Mouse (Mus musculus): ENCODE results near the gene Grin2a. TPM values are rescaled to one million over a fixed set of nuclear protein-coding genes. Genes with fewer than 3 reads are reported as not detected.

The Grin2a gene
- total and polyA plus RNA-seq, 3 experiments = not detected

DNA sequence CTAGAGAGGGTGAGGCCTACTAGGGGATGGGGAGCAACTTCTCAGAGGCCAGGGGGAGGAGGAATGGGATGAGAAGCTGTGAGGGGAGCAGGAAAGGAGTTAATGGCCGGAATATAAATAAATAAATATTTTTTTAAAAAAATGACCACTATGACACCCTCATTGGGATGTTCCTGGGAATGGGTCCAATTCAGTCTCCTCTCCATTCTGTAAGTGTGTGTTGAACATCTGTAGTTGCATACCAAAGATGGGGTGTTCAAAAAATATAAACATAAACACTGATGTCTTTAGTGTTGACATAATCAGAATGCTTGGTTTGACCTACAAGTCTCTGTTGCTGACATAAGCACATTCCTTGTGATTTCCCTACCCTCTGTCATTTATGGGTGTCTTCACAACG, 298.2 kb downstream of the Grin2a start:
- no peak for DNase-seq (ENCODE audit: low read depth, low spot score)
- H3K79me2 ChIP-seq (ENCODE audit: control insufficient read depth, insufficient read depth, low read length, poor library complexity) = no peaks in the 10 kb centered on the region
- no peak for TF ChIP-seq ZNF384 (IDR thresholded peaks at IDR 0.05; ENCODE audit: low read depth, low read length)
- no peak for TF ChIP-seq ZC3H11A (IDR thresholded peaks at IDR 0.05; ENCODE audit: low read depth, low read length)
- TF ChIP-seq BHLHE40 (IDR thresholded peaks at IDR 0.05; ENCODE audit: borderline replicate concordance, low read depth, low read length) = no peak
- TF ChIP-seq POLR2AphosphoS2 (IDR thresholded peaks at IDR 0.05; ENCODE audit: low read length) = no peak
- no peak for TF ChIP-seq TCF12 (IDR thresholded peaks at IDR 0.05; ENCODE audit: low read depth, low read length)
- TF ChIP-seq ETS1 (IDR thresholded peaks at IDR 0.05; ENCODE audit: low read depth, low read length) = no peak
- no peak for TF ChIP-seq MEF2A (IDR thresholded peaks at IDR 0.05; ENCODE audit: extremely low read depth, insufficient replicate concordance, low read depth, low read length, poor library complexity, severe bottlenecking)
- no peak overlapping the region for H3K27ac ChIP-seq (ENCODE audit: control insufficient read depth, low read depth, low read length)
- no peak overlapping the region for H3K9ac ChIP-seq (ENCODE audit: control insufficient read depth, low read depth, low read length, poor library complexity, severe bottlenecking)
- H3K4me1 ChIP-seq (ENCODE audit: control insufficient read depth in 1 of 2, insufficient read depth in 2 of 2, low read length in 2 of 2) = no peaks in the 10 kb centered on the region
- H3K27me3 ChIP-seq (ENCODE audit: control insufficient read depth in 1 of 2, insufficient read depth in 2 of 2, low read length in 2 of 2) = no peaks in the 10 kb centered on the region
- no peak overlapping the region for H3K4me3 ChIP-seq (ENCODE audit: control insufficient read depth in 1 of 2, insufficient read depth in 1 of 2, low read depth in 2 of 2, low read length in 2 of 2)
- H3K36me3 ChIP-seq (ENCODE audit: control insufficient read depth in 1 of 2, insufficient read depth in 2 of 2, low read length in 2 of 2) = no peaks in the 10 kb centered on the region
- H3K9me3 ChIP-seq (replicated peaks; ENCODE audit: insufficient read depth, low read length) = no peaks in the 10 kb centered on the region

DNA sequence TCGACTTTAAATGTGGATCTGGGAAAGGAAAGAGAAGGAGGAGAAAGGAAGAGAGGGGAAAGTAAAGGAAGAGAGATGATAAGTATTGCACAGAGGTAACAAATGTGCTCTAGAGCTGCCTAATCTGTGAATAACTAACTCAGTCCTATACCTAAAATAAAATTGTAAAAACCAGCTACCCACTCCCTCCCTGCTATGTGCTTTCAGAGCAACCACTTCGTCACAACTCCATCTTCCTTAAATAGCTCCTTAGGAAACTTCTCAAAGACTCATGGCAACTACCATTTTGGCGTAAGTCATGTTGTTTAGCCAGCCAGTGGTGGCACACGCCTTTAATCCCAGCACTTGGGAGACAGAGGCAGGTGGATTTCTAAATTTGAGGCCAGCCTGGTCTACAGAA, 301.3 kb downstream of the Grin2a start:
- Histone ChIP-seq H3K4me1 (ENCODE audit: control insufficient read depth in 1 of 2, insufficient read depth in 2 of 2, low read length in 2 of 2) (no peaks in the 10 kb centered on the region), H3K9ac (ENCODE audit: control insufficient read depth, low read depth, low read length, poor library complexity, severe bottlenecking) (no peak overlapping the region), H3K27me3 (ENCODE audit: control insufficient read depth in 1 of 2, insufficient read depth in 2 of 2, low read length in 2 of 2) (no peaks in the 10 kb centered on the region), H3K36me3 (ENCODE audit: control insufficient read depth in 1 of 2, insufficient read depth in 2 of 2, low read length in 2 of 2) (no peaks in the 10 kb centered on the region), H3K4me3 (ENCODE audit: control insufficient read depth in 1 of 2, insufficient read depth in 1 of 2, low read depth in 2 of 2, low read length in 2 of 2) (no peak overlapping the region), H3K27ac (ENCODE audit: control insufficient read depth, low read depth, low read length) (no peak overlapping the region), H3K9me3 (replicated peaks; ENCODE audit: insufficient read depth, low read length) (no peaks in the 10 kb centered on the region), H3K79me2 (ENCODE audit: control insufficient read depth, insufficient read depth, low read length, poor library complexity) (no peaks in the 10 kb centered on the region)
- TF ChIP-seq SIN3A (IDR thresholded peaks at IDR 0.05; ENCODE audit: low read length) (no peak), TBP (IDR thresholded peaks at IDR 0.05; ENCODE audit: low read depth, low read length) (no peak), GABPA (IDR thresholded peaks at IDR 0.05; ENCODE audit: low read depth, low read length) (no peak), ZNF384 (IDR thresholded peaks at IDR 0.05; ENCODE audit: low read depth, low read length) (no peak), ZC3H11A (IDR thresholded peaks at IDR 0.05; ENCODE audit: low read depth, low read length) (no peak), ETS1 (IDR thresholded peaks at IDR 0.05; ENCODE audit: low read depth, low read length) (no peak), E2F4 (IDR thresholded peaks at IDR 0.05; ENCODE audit: borderline replicate concordance, low read depth, low read length) (no peak), USF2 (IDR thresholded peaks at IDR 0.05; ENCODE audit: borderline replicate concordance in 1 of 2, insufficient read depth in 1 of 2, low read depth in 1 of 2, low read length in 2 of 2) (no peak), MAZ (IDR thresholded peaks at IDR 0.05; ENCODE audit: low read depth, low read length) (no peak)
- DNase-seq (ENCODE audit: low read depth, low spot score) = no peak

- no peak for DNase-seq (ENCODE audit: low read depth, low spot score)
- Histone ChIP-seq H3K9me3 (replicated peaks; ENCODE audit: insufficient read depth, low read length) (no peaks in the 10 kb centered on the region), H3K4me1 (ENCODE audit: control insufficient read depth in 1 of 2, insufficient read depth in 2 of 2, low read length in 2 of 2) (no peaks in the 10 kb centered on the region), H3K4me3 (ENCODE audit: control insufficient read depth in 1 of 2, insufficient read depth in 1 of 2, low read depth in 2 of 2, low read length in 2 of 2) (no peak overlapping the region), H3K9ac (ENCODE audit: control insufficient read depth, low read depth, low read length, poor library complexity, severe bottlenecking) (no peak overlapping the region), H3K79me2 (ENCODE audit: control insufficient read depth, insufficient read depth, low read length, poor library complexity) (no peaks in the 10 kb centered on the region), H3K27ac (ENCODE audit: control insufficient read depth, low read depth, low read length) (no peak overlapping the region), H3K27me3 (ENCODE audit: control insufficient read depth in 1 of 2, insufficient read depth in 2 of 2, low read length in 2 of 2) (no peaks in the 10 kb centered on the region), H3K36me3 (ENCODE audit: control insufficient read depth in 1 of 2, insufficient read depth in 2 of 2, low read length in 2 of 2) (no peaks in the 10 kb centered on the region)
- no peak for TF ChIP-seq MAFK (IDR thresholded peaks at IDR 0.05; ENCODE audit: borderline replicate concordance, low read depth, low read length)
- TF ChIP-seq HCFC1 (IDR thresholded peaks at IDR 0.05; ENCODE audit: low read depth, low read length) = no peak
- no peak for TF ChIP-seq ETS1 (IDR thresholded peaks at IDR 0.05; ENCODE audit: low read depth, low read length)
- no peak for TF ChIP-seq USF1 (IDR thresholded peaks at IDR 0.05; ENCODE audit: low read depth, low read length)
- TF ChIP-seq ZNF384 (IDR thresholded peaks at IDR 0.05; ENCODE audit: low read depth, low read length) = no peak
- TF ChIP-seq NELFE (IDR thresholded peaks at IDR 0.05; ENCODE audit: low read depth, low read length) = no peak
- TF ChIP-seq ZMIZ1 (IDR thresholded peaks at IDR 0.05; ENCODE audit: low read depth, low read length) = no peak
- no peak for TF ChIP-seq EP300 (IDR thresholded peaks at IDR 0.05; ENCODE audit: low read depth in 1 of 2, low read length in 2 of 2)
- no peak for TF ChIP-seq TBP (IDR thresholded peaks at IDR 0.05; ENCODE audit: low read depth, low read length)
- no peak for TF ChIP-seq GABPA (IDR thresholded peaks at IDR 0.05; ENCODE audit: low read depth, low read length)
- no peak for TF ChIP-seq NRF1 (IDR thresholded peaks at IDR 0.05; ENCODE audit: insufficient read depth, low read depth, low read length, poor library complexity, severe bottlenecking)
- no peak for TF ChIP-seq GATA1 (IDR thresholded peaks at IDR 0.05; ENCODE audit: low read depth, low read length)
- TF ChIP-seq MAX (IDR thresholded peaks at IDR 0.05; ENCODE audit: low read length) = no peak
- no peak for TF ChIP-seq POLR2AphosphoS5 (IDR thresholded peaks at IDR 0.05; ENCODE audit: borderline replicate concordance, low read depth, low read length)
- no peak for TF ChIP-seq JUND (IDR thresholded peaks at IDR 0.05; ENCODE audit: low read depth, low read length)
These were observed 306.7 kb downstream of the Grin2a start for GRCm38 (mm10) chr16:9688523-9689140.

Data from MEL (cell line).